Mouse (Mus musculus): ENCODE measurements around the gene Fam168b. TPM values are rescaled to one million over a fixed set of nuclear protein-coding genes. Genes with fewer than 3 reads are reported as not detected.

Fam168b gene
- 10.5 TPM for polyA plus RNA-seq (2014; fragmentation: Illumina TruSeq; extraction: RNeasy Lipid Tissue Mini Kit (QIAGEN cat#74804); ENCODE audit: low read depth, low replicate concordance)

GRCm38 (mm10) chr1:34842887-34843618 is at the start of gene Fam168b:
Gene Fam168b (minus strand): TSS chr1:34843065.

GRCm38 (mm10) chr1:34849745-34850342 is 7.0 kb upstream of the Fam168b start, which contains the start of gene Plekhb2:
Gene Plekhb2 (plus strand): TSS chr1:34849976.

Other genes with a start within 250 kb of the Fam168b start
- gene Plekhb2, start 6.9 kb upstream of the Fam168b start, polyA plus RNA-seq (2014; fragmentation: Illumina TruSeq; extraction: RNeasy Lipid Tissue Mini Kit (QIAGEN cat#74804); ENCODE audit: low read depth, low replicate concordance), result 7.7 TPM